Mouse (Mus musculus): ENCODE measurements around the gene Sez6l.
A peak's percentile ranks its signal among the peaks of the same experiment; 100 is the strongest.

Sez6l gene

DNA sequence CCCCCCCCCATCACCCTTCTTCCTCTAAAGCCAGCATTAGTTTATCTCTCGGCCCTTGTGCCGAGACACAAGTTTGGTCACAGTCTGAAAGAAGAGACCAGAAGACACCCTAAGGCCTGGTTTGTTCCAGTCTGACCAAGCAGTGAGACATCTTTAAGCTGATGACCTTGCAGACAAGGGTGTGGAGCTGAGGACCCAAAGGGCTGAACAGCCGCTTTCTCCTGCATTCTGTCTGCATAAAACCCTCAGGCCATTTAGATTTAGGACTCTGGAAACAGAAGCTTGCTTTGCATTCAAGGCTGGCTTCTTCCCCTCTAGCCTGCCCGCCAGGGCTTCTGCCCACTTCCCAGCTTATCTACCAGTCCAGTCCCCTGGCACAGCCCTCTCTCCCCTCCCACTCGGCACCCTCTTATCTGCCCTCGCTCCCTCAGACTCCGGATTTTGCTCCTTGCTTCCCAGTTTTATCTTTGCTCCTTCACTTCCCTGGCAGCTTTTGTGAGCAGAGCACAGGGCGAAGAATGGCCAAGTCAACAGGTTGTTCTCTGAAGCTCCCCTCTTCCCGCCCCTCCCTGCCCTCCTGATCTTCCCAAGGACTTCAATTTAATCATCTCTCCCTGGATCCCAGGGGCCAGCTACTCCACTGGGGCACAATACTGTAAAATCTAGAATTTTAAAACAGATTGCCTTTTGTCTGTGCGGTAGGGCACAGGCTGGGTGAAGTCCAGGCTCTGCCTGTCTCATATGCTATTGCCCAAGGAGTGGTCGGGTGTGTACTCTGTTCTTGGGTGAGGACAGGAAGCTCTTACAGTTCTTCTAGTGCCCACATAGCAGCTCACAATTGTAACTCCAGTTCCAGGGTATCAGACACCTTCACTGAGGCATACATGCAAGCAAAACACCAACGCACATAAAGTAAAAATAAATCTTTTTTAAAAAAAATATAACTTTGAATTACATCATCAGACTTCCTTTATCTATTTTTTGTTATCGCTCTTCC, 77.8 kb downstream of the Sez6l start:
- DNase-seq (ENCODE audit: low spot score), result peak; percentile 34

DNA sequence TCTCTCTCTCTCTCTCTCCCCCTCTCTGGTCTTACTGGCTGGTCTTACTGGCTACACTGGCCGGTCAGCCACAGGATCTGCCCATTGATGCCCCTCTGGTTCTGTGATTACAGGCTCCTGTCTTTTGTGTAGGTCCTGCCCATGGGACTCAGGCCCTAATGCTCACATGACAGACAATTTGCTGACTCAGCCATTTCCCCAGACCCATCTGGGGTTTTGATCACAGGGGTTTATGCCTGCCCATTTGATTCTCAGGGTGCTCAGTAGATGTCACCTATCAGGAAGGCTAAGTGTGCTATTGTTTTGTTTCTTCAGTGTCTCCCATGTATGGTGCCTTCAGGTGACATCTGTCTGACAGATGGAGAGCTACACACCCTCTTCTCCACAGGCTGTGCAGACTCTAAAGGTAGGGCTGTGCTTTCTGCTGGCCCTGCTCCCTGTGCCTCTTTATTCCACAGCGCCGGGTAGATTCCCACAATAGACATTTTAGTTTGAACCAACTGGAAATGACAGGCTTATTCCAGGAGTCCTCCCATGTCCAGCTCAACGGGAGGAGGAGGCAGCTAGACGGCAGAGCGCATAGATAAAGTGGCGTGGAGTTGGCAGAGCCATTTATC, 80.1 kb downstream of the Sez6l start:
- no peak for DNase-seq (ENCODE audit: low spot score)

DNA sequence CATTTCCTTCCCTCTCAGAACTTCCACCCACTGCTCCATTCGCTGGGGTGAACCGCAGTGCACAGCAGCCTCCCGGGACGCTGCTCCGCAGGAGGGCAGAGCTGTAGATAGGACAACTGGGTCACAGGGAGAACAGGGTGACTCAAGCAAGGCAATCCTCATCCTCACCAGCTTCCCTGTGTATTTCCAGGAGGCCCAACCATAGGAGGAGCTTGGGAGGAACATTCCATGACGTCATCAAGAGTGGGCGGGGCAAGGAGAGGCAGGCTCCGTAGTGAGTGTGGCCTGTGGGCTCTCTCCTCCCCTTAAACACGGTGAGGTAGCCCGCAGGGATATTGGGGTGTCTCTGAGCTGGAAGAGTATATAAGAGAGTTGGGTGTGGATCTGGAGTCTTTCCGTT, 83.5 kb downstream of the Sez6l start:
- no peak for DNase-seq (ENCODE audit: low spot score)

DNA sequence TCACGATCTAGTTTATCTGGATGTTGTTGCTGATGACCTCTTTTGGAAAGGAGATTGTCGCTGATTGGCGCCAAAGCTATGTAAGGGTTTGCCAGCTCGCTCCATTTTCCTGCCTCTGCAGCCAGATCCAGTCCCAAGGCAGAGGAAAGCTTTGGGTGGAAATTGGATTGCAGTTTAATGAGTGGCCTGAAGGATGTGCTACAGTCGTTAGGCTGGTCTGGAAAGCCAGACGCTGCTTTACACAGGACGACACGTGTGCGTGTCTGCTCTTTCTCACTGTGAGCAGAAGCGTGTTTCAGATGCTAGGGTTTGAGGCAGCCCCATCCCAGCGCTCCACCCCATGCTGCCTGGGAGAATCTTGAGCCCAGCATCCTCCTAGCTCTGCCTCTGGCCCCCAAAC, 85.5 kb downstream of the Sez6l start:
- DNase-seq (ENCODE audit: low spot score), result no peak

DNA sequence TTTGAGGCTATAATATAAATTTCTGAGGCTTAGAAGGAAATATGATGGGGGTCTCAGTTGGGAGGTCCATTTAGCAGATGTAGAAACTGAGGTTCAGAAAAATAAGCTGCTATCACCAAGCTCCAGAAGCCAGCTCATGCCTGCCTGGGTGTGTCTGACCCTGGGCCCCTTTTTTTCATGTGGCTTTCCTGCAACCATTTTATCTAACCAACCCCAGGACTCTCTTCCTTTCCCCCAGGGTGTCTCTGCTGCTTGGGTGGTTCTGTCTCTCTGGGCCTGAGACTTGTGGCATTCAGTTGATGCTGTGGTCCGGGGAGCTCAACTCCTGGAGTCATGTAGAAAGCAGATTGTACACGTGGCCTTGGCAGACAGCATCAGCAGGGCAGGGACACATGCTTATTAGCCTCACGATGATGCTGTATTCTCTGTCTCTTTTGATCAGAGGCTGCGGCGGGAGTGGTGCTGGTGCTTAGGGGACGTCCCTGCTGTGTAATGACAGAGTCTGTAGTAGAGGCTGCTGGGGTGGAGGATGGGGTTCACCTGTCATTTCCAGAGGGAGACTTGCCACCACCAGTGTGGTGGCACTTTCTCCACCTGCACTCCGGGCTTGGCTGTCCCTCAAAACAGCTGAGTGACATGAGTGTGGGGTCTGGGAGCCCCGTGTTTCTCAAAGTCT, 88.7 kb downstream of the Sez6l start:
- no peak for DNase-seq (ENCODE audit: low spot score)

DNA sequence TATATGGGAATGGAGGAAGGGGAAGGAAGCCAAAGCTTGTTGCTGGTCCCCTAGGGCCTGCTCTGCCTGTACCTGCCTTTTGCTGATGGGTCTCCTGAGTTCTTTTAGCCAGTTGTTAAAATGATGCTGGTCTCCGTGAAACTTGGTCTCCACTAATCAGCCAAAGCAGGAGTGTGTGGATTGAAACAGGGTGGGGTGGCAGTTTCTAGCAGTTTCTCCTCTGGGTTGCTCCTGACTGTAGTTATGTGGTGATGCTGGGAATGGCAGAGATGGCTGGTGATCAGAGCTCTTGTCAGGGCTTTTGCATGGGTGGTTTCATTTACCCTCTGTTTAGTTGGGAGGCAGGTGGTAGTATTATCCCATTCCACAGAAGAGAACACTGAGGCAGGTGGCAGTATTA, 89.5 kb downstream of the Sez6l start:
- no peak for DNase-seq (ENCODE audit: low spot score)

DNA sequence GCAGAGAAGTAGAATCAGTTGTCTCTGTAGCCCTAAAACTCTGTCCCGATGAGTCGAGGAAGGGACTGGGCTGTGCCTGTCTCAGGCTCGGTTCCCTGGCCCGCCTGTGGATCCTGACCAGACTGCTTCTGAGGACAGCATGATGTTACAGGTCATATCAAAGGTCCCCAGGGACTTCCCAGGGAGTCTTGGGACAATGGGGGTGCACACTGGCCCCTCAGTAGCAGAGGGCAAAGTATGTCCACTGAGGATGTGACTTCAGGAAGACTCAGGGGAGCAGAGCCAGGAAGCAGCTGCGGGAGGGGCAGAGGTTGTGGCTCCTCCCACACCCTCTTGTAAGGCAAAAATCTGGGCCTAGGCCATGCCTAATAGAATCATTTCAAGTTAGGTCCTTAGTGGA, 90.6 kb downstream of the Sez6l start:
- DNase-seq (ENCODE audit: low spot score), result no peak

DNA sequence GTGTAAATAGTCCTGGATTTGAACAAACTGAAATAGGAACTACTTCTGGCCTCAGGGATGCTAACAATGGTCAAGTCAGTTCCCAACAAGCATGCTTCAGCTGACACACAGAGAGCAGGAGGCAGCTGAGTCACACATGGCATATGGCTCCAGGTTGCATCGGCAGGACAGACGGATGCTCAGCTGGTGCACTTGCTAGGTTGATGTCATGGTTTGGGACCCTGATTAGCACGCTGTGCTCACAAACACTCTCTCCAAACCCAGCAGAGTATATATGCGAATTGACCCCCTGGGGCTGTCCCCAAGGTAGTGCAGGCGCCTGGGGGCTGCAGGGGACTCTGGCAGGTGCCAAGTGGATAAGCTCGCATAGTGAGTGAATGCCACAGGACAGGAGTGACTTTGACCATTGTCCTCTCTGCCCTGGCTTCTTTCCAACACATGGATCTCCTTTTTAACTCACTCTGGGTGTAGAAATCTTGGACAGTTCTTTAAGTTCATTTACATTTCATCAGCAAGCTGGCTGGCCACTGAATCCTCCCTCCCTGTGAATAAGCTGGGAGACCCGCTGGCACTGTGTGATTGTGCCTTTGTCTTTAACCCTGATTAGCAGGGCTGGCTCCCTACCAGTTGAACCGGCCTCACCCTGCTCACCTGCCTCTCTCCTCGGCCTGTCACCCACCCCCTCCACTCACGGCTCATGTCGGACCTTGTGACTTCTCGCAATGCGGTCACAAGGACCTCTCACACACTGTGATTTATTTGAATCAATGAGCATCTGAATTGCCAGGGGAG, 91.9 kb downstream of the Sez6l start:
- no peak for DNase-seq (ENCODE audit: low spot score)

DNA sequence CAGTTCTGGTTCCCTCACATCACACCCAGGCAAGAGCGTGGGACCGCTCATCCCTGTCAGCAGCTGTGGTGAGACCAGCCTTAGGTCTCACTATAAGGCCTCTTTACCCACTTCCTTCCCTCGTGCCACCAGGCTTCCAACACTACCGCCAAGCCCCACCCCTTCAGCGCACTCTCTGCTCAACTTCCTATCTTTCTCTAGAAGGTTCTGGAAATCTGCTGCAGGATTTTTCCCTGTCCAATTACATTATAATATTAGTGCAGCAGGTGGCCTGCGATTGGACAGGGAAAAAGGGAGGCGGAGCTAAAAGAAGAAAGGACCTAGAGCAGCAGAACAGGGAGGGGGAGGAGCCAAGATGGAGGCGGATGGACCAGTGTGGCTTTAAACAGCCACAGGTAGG, 94.0 kb downstream of the Sez6l start:
- DNase-seq (ENCODE audit: low spot score), result no peak

DNA sequence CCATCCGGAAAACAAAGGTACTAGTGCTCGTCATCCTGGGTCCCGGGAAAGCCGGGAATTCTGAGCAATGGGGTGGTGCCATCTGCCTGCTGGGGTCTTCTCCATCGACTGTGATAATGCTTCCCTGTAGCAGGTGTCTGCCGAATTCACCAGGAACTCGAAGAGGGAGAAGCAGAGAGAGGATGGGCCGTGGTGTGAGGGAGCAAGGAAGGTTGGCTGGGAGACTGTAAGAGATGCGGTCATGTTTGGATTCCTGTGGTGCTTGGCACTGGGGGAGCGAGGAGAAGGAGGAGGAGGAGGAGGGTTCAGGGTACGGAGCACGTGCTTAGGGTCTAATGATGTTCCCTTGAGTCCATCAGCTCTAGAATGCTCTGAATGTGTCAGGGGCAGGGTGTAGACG, 94.4 kb downstream of the Sez6l start:
- no peak for DNase-seq (ENCODE audit: low spot score)

DNA sequence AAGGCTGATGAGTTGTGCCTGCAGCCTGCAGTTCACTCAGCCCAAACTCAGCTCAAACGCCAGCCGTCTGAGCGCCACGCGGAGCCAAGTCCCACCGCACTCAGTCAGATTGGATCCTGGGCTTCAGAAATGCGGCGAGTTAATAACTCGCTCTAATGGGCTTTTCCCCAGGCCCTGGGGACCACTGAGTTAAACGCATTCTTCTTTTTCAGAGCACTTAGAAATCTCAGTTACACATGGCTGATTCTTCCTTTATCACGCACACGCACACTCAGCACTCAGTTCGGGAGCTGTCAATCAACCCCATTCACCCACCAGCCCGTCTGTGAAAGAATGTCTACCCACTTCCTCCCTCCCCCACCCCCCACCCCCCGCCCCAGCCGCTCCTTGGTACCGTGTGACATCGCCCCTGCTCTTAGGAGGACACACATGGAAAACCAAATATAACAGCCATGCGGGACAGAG, 95.0 kb downstream of the Sez6l start:
- DNase-seq (ENCODE audit: low spot score), result no peak

DNA sequence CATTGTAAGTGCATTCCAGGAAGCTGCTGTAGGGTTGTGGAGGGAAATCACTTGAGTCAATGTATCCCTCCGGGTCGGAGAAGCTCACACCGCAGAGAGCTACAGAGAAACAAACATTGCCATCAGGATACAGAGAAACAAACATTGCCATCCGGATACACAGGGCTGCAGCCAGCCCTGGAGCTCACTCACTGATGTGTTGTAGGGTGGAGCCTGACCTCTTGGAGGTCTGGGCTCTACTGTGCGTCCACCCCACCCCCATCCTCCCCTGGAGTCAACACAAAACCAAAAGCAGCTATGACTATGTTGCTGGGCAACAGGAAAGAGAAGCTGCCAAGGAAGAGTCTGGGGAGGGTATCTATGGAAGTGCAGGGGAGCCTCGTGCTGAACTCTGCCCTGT, 103.5 kb downstream of the Sez6l start:
- no peak for DNase-seq (ENCODE audit: low spot score)

DNA sequence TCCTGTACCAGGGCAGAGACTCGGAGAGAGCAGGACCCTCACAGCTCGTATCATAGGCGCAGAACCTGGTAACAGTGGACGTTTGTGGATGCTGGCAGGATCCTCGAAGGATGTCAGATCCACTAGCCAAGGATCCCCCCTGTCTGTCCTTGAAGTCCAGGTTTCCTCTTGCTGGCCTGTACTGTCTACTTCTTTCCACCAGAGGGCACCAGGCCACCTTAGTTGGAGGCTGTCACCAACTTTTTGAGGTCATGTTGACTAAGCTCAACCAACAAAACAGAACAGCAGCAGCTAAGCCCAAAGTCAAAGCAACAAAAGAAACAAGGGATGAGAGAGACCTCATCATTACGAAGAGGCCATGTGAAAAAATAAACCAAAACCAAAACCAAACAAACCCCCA, 106.8 kb downstream of the Sez6l start:
- no peak for DNase-seq (ENCODE audit: low spot score)

DNA sequence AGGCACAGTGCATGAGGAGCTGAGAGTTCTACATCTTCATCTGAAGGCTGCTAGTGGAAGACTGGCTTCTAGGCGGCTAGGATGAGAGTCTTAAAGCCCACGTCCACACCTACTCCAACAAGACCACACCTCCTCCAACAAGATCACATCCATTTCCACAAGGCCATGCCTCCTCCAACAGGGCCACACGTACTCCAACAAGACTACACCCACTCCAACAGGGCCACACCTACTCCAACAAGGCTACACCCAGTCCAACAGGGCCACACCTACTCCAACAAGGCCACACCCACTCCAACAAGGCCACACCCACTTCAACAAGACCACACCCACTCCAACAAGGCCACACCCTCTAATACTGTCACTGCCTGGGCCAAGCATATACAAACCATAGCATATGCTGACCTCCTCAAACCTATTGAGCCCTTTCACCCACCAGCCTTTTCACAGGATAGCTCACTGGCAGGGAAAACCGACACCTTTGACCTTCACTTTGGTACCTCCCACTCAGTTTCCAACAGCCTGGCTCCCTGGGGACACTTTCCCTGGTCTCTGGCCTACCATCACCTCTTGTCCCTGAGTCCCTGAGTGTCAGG, 107.9 kb downstream of the Sez6l start:
- DNase-seq (ENCODE audit: low spot score), result no peak

DNA sequence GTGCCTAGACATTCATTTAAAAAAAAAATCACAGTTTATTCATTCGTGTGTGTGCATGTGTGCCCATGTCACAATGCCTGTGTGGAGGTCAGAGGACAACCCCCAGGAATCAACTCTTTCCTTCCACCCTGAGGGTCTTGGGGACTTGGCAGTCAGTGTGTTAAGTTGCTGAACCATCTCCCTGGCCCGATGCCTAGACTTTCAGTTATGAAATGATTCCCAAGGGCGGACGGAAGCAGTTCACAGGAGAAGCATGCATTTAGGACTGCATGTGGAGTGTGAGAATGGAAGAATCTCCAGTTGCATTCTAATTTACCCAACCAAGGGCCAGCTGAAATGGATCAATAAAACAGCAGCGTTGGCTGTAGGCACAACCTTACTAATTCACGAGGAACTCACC, 110.7 kb downstream of the Sez6l start:
- DNase-seq (ENCODE audit: low spot score), result no peak

DNA sequence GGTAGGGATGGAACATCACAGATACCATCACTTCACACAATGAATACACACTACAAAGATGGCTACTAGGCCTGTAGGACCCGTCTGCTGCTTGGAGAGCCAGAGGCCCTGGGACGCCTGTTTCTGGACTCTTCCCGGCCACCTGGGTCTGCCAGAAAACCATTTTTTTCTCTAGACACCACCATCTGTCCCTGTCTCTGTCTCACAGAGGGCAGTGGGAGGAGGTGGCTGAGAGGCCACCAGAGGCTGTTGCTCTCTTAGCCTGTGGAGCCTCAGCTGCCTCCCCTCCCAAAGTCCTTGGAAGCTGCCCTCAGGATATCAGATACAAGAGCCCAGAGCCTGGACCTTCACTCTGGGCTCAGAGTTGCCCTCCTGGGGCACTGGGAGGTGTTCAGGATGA, 117.1 kb downstream of the Sez6l start:
- DNase-seq (ENCODE audit: low spot score), result no peak

DNA sequence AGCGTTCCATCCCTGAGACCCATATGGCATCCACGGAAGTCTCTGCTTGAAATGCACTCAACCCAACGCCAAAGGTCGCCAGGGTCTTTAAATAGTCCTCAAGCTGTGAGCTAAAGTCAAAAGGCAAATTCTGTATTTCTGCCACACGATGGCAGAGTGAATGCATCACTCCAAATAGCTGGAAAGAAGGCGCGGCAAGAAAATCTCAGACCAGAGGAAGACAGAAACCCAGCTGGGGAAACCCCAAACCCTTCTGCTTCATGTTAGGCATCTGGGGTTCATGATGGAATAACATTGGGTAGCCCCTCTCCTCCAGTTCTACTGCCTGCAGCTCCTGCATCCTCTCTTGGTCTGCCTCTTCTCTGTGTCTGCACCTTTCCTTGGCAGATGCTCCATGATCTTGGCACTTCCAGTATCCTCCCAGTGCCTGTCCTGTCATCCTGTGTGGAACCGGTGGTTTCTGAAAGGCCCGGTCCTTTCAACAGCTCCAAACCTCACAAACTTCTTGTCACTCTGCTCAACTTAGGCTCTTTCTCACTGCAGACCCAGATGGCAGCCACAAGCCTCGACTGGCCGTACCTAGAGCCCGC, 121.9 kb downstream of the Sez6l start:
- DNase-seq (ENCODE audit: low spot score), result no peak

DNA sequence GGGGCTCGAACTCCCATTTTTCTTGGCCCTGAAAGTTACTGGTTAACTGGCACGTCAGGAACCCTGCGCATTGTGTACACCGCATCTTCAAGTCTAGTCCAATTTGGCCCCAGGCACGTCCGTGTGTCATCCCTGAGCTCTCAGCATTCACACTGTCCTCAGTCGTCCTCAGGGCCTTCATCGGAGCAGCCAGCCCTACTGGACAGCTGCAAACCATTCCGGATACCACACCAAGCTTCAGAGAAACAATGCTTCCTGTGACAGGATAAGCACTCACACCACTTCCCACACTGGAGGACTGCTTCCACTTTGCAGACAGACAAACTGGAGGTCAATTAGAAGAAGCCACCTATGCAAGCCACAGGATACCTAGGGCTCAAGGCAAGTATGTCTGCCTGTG, 123.9 kb downstream of the Sez6l start:
- DNase-seq (ENCODE audit: low spot score), result no peak

DNA sequence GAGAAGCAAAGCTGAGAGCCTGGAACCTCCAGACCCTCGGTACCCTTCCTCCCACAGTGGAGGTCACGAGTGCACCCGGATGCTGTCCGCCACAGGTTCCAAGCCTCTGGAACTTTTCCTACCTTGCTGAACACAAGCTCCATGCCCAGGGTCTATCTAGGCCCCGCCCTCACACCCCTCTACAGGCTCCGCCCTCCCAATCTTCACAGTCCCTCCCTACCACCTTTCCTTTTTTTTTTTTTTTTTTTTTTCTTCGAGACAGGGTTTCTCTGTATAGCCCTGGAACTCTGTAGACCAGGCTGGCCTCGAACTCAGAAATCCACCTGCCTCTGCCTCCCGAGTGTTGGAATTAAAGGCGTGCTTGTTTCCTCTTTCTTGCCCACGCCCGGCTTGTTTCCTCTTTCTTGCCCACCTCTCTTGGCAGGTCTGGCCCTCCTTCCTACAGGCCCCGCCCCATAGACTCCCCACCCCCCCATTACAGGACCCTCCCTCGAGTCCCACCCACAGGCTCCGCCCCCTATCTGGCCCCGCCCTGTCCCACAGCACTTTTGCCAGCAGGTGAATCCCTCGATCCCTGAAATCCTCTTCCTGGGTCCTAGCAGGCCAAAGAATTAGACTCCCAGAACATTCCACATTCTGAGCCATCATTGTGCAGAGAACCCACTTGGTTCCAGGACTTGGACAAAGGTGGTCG, 128.1 kb downstream of the Sez6l start, which contains the start of gene Gm6588:
Gm6588 (plus strand) TSS at position 680 of the 694 bp plus-strand sequence.
- DNase-seq (ENCODE audit: low spot score), result no peak

DNA sequence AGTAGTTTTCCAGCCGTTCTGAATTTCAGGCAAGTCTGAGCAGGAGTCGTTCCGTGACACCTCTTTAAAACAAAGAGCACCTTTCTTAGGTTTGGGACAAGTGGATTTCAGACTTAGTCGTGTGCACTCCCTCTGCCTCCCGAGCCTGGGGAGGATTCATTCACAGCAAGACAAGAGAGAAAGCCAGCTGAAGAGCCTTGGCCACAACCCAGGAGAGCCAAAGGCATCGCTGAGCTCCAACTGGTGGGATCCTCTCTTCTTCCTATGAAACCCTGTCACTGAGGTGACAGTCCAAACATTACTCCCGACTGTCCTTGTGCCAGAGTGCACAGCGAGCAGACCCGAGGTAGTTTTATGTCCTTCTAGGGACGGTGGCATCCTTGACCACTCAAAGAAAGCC, 138.4 kb downstream of the Sez6l start:
- no peak for DNase-seq (ENCODE audit: low spot score)

DNA sequence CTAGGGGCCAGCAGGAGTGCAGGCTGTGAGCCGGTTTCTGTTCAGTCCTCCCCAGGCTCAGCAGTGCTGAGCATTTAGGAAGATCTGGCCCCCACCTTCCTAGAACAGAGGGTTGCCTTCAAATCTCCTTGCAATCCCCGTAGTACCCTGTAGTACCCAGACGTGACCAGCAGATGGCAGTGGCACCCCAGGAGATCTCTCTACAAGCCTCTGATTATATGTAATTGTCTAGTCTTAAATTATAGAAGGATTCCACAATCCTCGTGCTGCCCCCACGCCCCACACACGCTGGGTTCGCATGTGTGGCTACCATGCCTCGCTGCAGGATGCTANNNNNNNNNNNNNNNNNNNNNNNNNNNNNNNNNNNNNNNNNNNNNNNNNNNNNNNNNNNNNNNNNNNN, 144.0 kb downstream of the Sez6l start:
- DNase-seq (ENCODE audit: low spot score), result peak; percentile 65

All from ovary, postnatal 36 days (tissue).